Mouse (Mus musculus) CH12.LX (cell line): ENCODE results near the gene M6pr.

Source experiments
- CTCF ChIP-seq, 2 experiments: IDR thresholded peaks in 1 of 2; conservative IDR thresholded peaks in 1 of 2; 2 replicates each; pipeline ENCODE4 v1.5.1; 2011 to 2012; ENCODE audit warnings: low read depth in 2 of 2, low read length in 2 of 2, improper control_type of control experiment in 1 of 2, inconsistent platforms in 1 of 2, mild to moderate bottlenecking in 1 of 2, moderate library complexity in 1 of 2
- POLR2A ChIP-seq: IDR thresholded peaks from 2 replicates; pipeline ENCODE4 v1.6.1; 2011; ENCODE audit warnings: low read depth, mild to moderate bottlenecking, improper control_type of control experiment, low read length

- TF ChIP-seq POLR2A (no peak), CTCF (conservative IDR thresholded peaks at IDR 0.05 in 1 of 2, IDR thresholded peaks at IDR 0.05 in 1 of 2; ENCODE audit: low read depth in 2 of 2, low read length in 2 of 2) (no peak)
These were observed 48.6 kb downstream of the M6pr start for GRCm38 (mm10) chr6:122357089-122357488.
